Mouse (Mus musculus): ENCODE results near the gene Rnf216. TPM values are rescaled to one million over a fixed set of nuclear protein-coding genes. Genes with fewer than 3 reads are reported as not detected.

The Rnf216 gene
- total and polyA plus RNA-seq, 3 experiments: 16.4 to 123 (median 30.8) TPM

DNA sequence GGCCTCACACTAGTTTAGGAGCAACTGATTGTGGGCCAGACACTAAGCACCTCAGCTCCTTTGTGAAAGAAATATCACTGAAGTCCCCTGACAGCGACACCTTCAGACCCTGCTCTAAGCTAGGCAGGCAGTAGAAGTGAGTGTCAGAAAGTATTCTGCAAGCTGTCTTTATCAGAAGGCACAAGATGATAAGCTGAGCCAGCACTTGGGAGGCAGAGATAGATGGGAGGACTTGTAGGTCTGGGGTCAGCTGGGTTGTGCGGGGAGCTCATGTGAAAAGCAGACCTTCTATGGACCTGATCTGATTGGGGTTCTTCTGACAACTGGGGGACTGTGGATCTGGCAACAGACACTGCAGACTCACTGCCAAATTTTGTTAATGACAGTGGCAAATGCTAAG lies 88.9 kb downstream of the Rnf216 start:
- Histone ChIP-seq H3K4me1 (ENCODE audit: control insufficient read depth in 1 of 2, insufficient read depth in 2 of 2, low read length in 2 of 2) (no peaks in the 10 kb centered on the region; a peak in 1 of 4 replicates), H3K36me3 (ENCODE audit: control insufficient read depth in 1 of 2, insufficient read depth in 2 of 2, low read length in 2 of 2) (peaks cover 0 to 28% of the 10 kb centered on the region in 2 experiments; a peak in 2 of 4 replicates), H3K9me3 (replicated peaks; ENCODE audit: insufficient read depth, low read length) (no peaks in the 10 kb centered on the region), H3K9ac (ENCODE audit: control insufficient read depth, low read depth, low read length, poor library complexity, severe bottlenecking) (no peak overlapping the region), H3K27me3 (ENCODE audit: control insufficient read depth in 1 of 2, insufficient read depth in 2 of 2, low read length in 2 of 2) (no peaks in the 10 kb centered on the region), H3K4me3 (ENCODE audit: control insufficient read depth in 1 of 2, insufficient read depth in 1 of 2, low read depth in 2 of 2, low read length in 2 of 2) (no peak overlapping the region), H3K27ac (ENCODE audit: control insufficient read depth, low read depth, low read length) (no peak overlapping the region), H3K79me2 (ENCODE audit: control insufficient read depth, insufficient read depth, low read length, poor library complexity) (no peaks in the 10 kb centered on the region)
- DNase-seq (ENCODE audit: low read depth, low spot score): peak; percentile 17
- TF ChIP-seq KAT2A (conservative IDR thresholded peaks at IDR 0.05; ENCODE audit: low read depth, low read length) (no peak), POLR2A (IDR thresholded peaks at IDR 0.05; ENCODE audit: control insufficient read depth in 1 of 2, insufficient read depth in 1 of 2, low read depth in 1 of 2, low read length in 2 of 2, poor library complexity in 1 of 2) (no peak), TCF12 (IDR thresholded peaks at IDR 0.05; ENCODE audit: low read depth, low read length) (peak; percentile 16; the same call in 1 of the 2 replicates), EP300 (IDR thresholded peaks at IDR 0.05; ENCODE audit: low read depth in 1 of 2, low read length in 2 of 2) (0 out of 4 replicates have a peak, but pooled peaks of 1 of the 2 experiments have one; percentile 16), GATA1 (IDR thresholded peaks at IDR 0.05; ENCODE audit: low read depth, low read length) (0 out of 2 replicates have a peak, but pooled peaks have one; percentile 15)

DNA sequence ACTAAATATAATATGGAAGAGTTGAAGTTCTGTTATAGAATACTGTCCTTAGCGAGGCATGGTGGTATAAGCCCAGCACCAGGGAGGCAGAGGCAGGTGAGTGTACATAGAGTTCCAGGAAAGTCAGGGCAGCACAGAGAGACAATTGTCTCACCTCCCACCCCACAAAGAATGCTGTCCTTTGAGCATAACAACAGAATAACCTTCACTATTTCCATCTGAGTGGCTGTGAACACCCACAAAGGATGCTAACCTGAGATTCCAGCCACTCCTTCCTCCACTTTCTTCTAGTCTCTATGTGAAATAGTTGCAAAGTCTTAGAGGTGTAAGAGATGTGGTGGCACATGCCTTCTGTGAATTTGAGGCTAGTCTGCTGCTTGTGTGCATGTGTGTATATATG lies 89.8 kb downstream of the Rnf216 start:
- Histone ChIP-seq H3K4me3 (ENCODE audit: control insufficient read depth in 1 of 2, insufficient read depth in 1 of 2, low read depth in 2 of 2, low read length in 2 of 2) (no peak overlapping the region), H3K36me3 (ENCODE audit: control insufficient read depth in 1 of 2, insufficient read depth in 2 of 2, low read length in 2 of 2) (peaks cover 0 to 25% of the 10 kb centered on the region in 2 experiments; a peak in 2 of 4 replicates), H3K9ac (ENCODE audit: control insufficient read depth, low read depth, low read length, poor library complexity, severe bottlenecking) (no peak overlapping the region), H3K79me2 (ENCODE audit: control insufficient read depth, insufficient read depth, low read length, poor library complexity) (no peaks in the 10 kb centered on the region), H3K27me3 (ENCODE audit: control insufficient read depth in 1 of 2, insufficient read depth in 2 of 2, low read length in 2 of 2) (no peaks in the 10 kb centered on the region), H3K4me1 (ENCODE audit: control insufficient read depth in 1 of 2, insufficient read depth in 2 of 2, low read length in 2 of 2) (no peaks in the 10 kb centered on the region; a peak in 1 of 4 replicates), H3K27ac (ENCODE audit: control insufficient read depth, low read depth, low read length) (no peak overlapping the region), H3K9me3 (replicated peaks; ENCODE audit: insufficient read depth, low read length) (no peaks in the 10 kb centered on the region)
- TF ChIP-seq MYB (IDR thresholded peaks at IDR 0.05; ENCODE audit: low read depth, low read length) (no peak), NELFE (IDR thresholded peaks at IDR 0.05; ENCODE audit: low read depth, low read length) (no peak), ZNF384 (IDR thresholded peaks at IDR 0.05; ENCODE audit: low read depth, low read length) (no peak), UBTF (IDR thresholded peaks at IDR 0.05; ENCODE audit: borderline replicate concordance, insufficient read depth, low read depth, low read length) (no peak), POLR2A (IDR thresholded peaks at IDR 0.05; ENCODE audit: control insufficient read depth in 1 of 2, insufficient read depth in 1 of 2, low read depth in 1 of 2, low read length in 2 of 2, poor library complexity in 1 of 2) (no peak), MAX (IDR thresholded peaks at IDR 0.05; ENCODE audit: low read length) (no peak), NRF1 (IDR thresholded peaks at IDR 0.05; ENCODE audit: insufficient read depth, low read depth, low read length, poor library complexity, severe bottlenecking) (no peak), TBP (IDR thresholded peaks at IDR 0.05; ENCODE audit: low read depth, low read length) (no peak), BHLHE40 (IDR thresholded peaks at IDR 0.05; ENCODE audit: borderline replicate concordance, low read depth, low read length) (no peak)
- DNase-seq (ENCODE audit: low read depth, low spot score): no peak

DNA sequence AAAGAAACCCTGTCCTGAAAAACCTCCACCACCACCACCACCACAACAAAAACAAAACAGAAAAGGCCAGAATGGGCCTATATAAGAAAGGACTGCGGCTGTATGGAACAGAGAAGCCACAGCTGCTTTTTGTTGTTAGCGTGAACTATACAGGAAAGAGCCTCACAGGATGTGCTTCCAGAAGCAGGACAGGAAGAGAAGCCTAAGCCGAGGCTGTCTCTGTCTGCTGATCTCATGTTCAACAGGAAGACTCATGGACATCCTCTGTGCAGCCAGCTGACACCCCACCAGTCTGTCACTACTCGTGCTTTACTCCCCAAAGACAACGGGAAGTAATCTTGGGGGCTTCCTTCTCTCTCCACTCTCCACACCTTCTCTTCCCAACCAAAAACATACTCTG lies 95.4 kb downstream of the Rnf216 start:
- H3K4me3 ChIP-seq (ENCODE audit: control insufficient read depth in 1 of 2, insufficient read depth in 1 of 2, low read depth in 2 of 2, low read length in 2 of 2): no peak overlapping the region
- no peaks in the 10 kb centered on the region for H3K27me3 ChIP-seq (ENCODE audit: control insufficient read depth in 1 of 2, insufficient read depth in 2 of 2, low read length in 2 of 2)
- no peaks in the 10 kb centered on the region for H3K9me3 ChIP-seq (replicated peaks; ENCODE audit: insufficient read depth, low read length)
- H3K9ac ChIP-seq (ENCODE audit: control insufficient read depth, low read depth, low read length, poor library complexity, severe bottlenecking): no peak overlapping the region
- H3K27ac ChIP-seq (ENCODE audit: control insufficient read depth, low read depth, low read length): no peak overlapping the region
- H3K4me1 ChIP-seq (ENCODE audit: control insufficient read depth in 1 of 2, insufficient read depth in 2 of 2, low read length in 2 of 2): no peaks in the 10 kb centered on the region
- H3K36me3 ChIP-seq (ENCODE audit: control insufficient read depth in 1 of 2, insufficient read depth in 2 of 2, low read length in 2 of 2): peaks cover 0 to 19% of the 10 kb centered on the region in 2 experiments; a peak in 2 of 4 replicates
- TF ChIP-seq MXI1 (IDR thresholded peaks at IDR 0.05; ENCODE audit: low read depth, low read length): no peak
- no peak for TF ChIP-seq MAX (IDR thresholded peaks at IDR 0.05; ENCODE audit: low read length)
- TF ChIP-seq POLR2AphosphoS5 (IDR thresholded peaks at IDR 0.05; ENCODE audit: borderline replicate concordance, low read depth, low read length): no peak
- no peak for TF ChIP-seq TBP (IDR thresholded peaks at IDR 0.05; ENCODE audit: low read depth, low read length)
- no peak for TF ChIP-seq MYB (IDR thresholded peaks at IDR 0.05; ENCODE audit: low read depth, low read length)
- no peak for TF ChIP-seq TAL1 (IDR thresholded peaks at IDR 0.05; ENCODE audit: low read length)
- TF ChIP-seq SMC3 (IDR thresholded peaks at IDR 0.05; ENCODE audit: low read depth, low read length): no peak
- no peak for TF ChIP-seq POLR2A (IDR thresholded peaks at IDR 0.05; ENCODE audit: control insufficient read depth in 1 of 2, insufficient read depth in 1 of 2, low read depth in 1 of 2, low read length in 2 of 2, poor library complexity in 1 of 2)
- TF ChIP-seq GATA1 (IDR thresholded peaks at IDR 0.05; ENCODE audit: low read depth, low read length): no peak
- TF ChIP-seq ELF1 (IDR thresholded peaks at IDR 0.05; ENCODE audit: low read depth, low read length): no peak
- DNase-seq (ENCODE audit: low read depth, low spot score): no peak
- H3K79me2 ChIP-seq (ENCODE audit: control insufficient read depth, insufficient read depth, low read length, poor library complexity): no peaks in the 10 kb centered on the region
